Mouse (Mus musculus) liver, embryonic 15.5 days (tissue): ENCODE results near the gene Sgpl1. TPM values are rescaled to one million over a fixed set of nuclear protein-coding genes. Genes with fewer than 3 reads are reported as not detected.

Experiments
- ATAC-seq: fragments of 200-750 bp; cut with Nextera tagmentation; 2 replicates; pipeline ENCODE4 v1.8.0; 2017; ENCODE audit warnings: moderate number of reproducible peaks, mild to moderate bottlenecking, moderate library complexity; ENCODE audit not compliant: insufficient read depth
- H3K27ac ChIP-seq: fragments of 300-500 bp; sonication (generic); replicated peaks from 2 replicates; pipeline ENCODE4 v1.5.1; 2015; ENCODE audit warnings: mild to moderate bottlenecking, inconsistent platforms
- H3K27me3 ChIP-seq: fragments of 300-500 bp; sonication (generic); 2 replicates; pipeline ENCODE4 v1.6.1; 2015; ENCODE audit warnings: mild to moderate bottlenecking, inconsistent platforms
- H3K36me3 ChIP-seq: fragments of 300-500 bp; sonication (generic); replicated peaks from 2 replicates; pipeline ENCODE4 v1.6.1; 2015; ENCODE audit warnings: moderate library complexity, mild to moderate bottlenecking, inconsistent platforms
- H3K4me1 ChIP-seq: fragments of 300-500 bp; sonication (generic); replicated peaks from 2 replicates; pipeline ENCODE4 v1.6.1; 2015; ENCODE audit warnings: inconsistent platforms
- H3K4me2 ChIP-seq: fragments of 300-500 bp; sonication (generic); 2 replicates; pipeline ENCODE4 v1.6.1; 2015; ENCODE audit warnings: moderate library complexity, mild to moderate bottlenecking, inconsistent platforms
- H3K4me3 ChIP-seq: fragments of 300-500 bp; sonication (generic); replicated peaks from 2 replicates; pipeline ENCODE4 v1.5.1; 2015; ENCODE audit warnings: mild to moderate bottlenecking, inconsistent platforms
- H3K9ac ChIP-seq: fragments of 300-500 bp; sonication (generic); 2 replicates; pipeline ENCODE4 v1.6.1; 2015; ENCODE audit warnings: moderate library complexity, mild to moderate bottlenecking, inconsistent platforms
- H3K9me3 ChIP-seq: fragments of 300-500 bp; sonication (generic); replicated peaks from 2 replicates; pipeline ENCODE4 v1.6.1; 2016; ENCODE audit warnings: inconsistent platforms
- WGBS: fragments of 180-500 bp; shearing (Covaris S2); methylation state at CpG from one replicate; pipeline ENCODE4 v1.1.7; 2015; ENCODE audit warnings: mixed read lengths; ENCODE audit not compliant: insufficient replicate concordance; 5-methylcytosine and 5-hydroxymethylcytosine counted together
- microRNA-seq: library from miRNA; unstranded; fragments of <30 nt; microRNA quantifications from one replicate; pipeline ENCODE4, GENCODE M21; 2016
- polyA plus RNA-seq: library from polyadenylated mRNA; unstranded; fragments of >200 nt; fragmentation: Nextera tagmentation; extraction: Ambion mirVana; gene quantifications from 2 replicates; pipeline ENCODE4 v1.2.1, GENCODE M21; 2015

Gene Sgpl1
- polyA plus RNA-seq, 1 experiment from 2014 or later = 17.8 TPM

DNA sequence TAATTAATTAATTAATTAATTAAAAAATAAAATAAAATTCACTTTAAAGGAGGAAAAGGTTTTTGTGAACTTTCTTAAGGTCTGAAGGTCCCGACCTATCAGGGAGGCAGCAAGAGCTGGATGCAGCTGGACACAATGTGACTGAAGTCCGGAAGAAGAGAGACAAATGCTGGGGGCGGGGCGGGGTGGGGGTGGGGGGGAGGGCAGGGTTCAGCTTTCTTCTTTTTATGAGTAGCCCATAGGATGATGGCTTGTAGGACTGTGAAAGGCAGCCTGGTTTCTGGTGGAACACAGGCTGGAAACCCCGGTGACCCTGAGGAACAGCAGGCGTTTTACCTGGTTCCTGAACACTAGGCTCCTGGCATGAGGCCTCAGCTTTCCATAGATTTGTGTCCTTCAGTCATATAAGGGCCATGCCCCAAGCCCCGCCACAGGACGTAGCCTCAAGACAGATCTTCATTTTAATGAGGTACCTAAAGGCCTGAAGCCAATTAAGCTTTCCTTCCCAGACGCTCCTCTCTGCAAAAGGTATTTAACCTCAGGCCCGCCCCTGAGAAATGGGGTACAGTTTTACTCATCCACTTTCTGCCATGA lies 84.1 kb downstream of the Sgpl1 start:
- H3K9me3 ChIP-seq = no peaks in the 10 kb centered on the region
- no peaks in the 10 kb centered on the region for H3K27me3 ChIP-seq
- no peaks in the 10 kb centered on the region for H3K36me3 ChIP-seq
- ATAC-seq = no peak
- 73% methylated on average over 10 of the region's 10 CpGs for WGBS
- no peak overlapping the region for H3K27ac ChIP-seq
- H3K4me2 ChIP-seq = no peak overlapping the region
- no peak overlapping the region for H3K9ac ChIP-seq
- H3K4me3 ChIP-seq = no peak overlapping the region
- peaks cover 22% of the 10 kb centered on the region for H3K4me1 ChIP-seq

DNA sequence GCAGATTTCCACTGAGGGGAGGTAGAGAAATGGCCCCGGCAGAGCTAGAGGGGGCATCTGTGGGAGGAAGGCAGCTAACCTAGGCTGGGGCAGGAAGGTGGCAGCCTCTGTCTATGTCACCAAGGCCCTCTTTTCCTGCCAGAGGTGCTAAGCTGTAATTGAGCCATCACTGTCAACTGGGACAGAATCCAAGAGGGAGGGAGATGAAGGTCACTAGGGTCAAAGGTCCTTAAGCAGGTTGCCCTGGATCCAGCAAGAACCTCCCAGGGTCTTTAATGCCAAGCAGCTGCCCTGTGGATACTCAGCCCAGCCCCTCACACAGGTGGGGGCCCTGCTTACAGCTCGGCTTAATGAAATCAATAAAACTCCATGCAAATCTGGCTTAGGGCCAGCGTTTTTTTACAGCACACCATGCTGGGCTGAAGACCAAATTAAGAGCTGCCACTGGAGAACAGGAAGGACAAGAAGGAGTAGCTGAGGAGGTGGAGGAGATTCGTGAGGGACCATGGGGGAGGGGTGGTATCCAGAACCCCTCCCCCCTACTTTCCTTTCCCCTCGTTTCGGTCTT lies 87.9 kb downstream of the Sgpl1 start:
- WGBS = 29% methylated on average over 6 of the region's 6 CpGs

GRCm38 (mm10) chr10:61059101-61059500 lies 88.4 kb downstream of the Sgpl1 start:
- no peaks in the 10 kb centered on the region for H3K36me3 ChIP-seq
- H3K9me3 ChIP-seq = 0 out of 2 replicates have a peak, but pooled peaks cover 4% of the 10 kb centered on the region
- H3K27ac ChIP-seq = no peak overlapping the region
- 0 out of 2 replicates have a peak, but pooled peaks cover 9% of the 10 kb centered on the region for H3K4me1 ChIP-seq
- no peak overlapping the region for H3K4me3 ChIP-seq
- H3K9ac ChIP-seq = no peak overlapping the region
- no peaks in the 10 kb centered on the region for H3K27me3 ChIP-seq
- 13% methylated on average over 1 of the region's 1 CpGs for WGBS
- ATAC-seq = no peak
- no peak overlapping the region for H3K4me2 ChIP-seq

More for the DNA sequence above, 87.9 kb downstream of the Sgpl1 start:
- Histone ChIP-seq H3K9ac (no peak overlapping the region), H3K36me3 (no peaks in the 10 kb centered on the region), H3K4me1 (peaks cover 12% of the 10 kb centered on the region; the same call in 1 of the 2 replicates), H3K4me3 (no peak overlapping the region), H3K9me3 (0 out of 2 replicates have a peak, but pooled peaks cover 4% of the 10 kb centered on the region), H3K27me3 (no peaks in the 10 kb centered on the region), H3K27ac (no peak overlapping the region), H3K4me2 (no peak overlapping the region)
- ATAC-seq = no peak

GRCm38 (mm10) chr10:61056661-61057060 lies 90.8 kb downstream of the Sgpl1 start:
- Histone ChIP-seq H3K36me3 (no peaks in the 10 kb centered on the region), H3K4me2 (no peak overlapping the region), H3K27ac (no peak overlapping the region), H3K9ac (no peak overlapping the region), H3K9me3 (0 out of 2 replicates have a peak, but pooled peaks cover 4% of the 10 kb centered on the region), H3K27me3 (no peaks in the 10 kb centered on the region; the same call in 1 of the 2 replicates), H3K4me1 (0 out of 2 replicates have a peak, but pooled peaks cover 9% of the 10 kb centered on the region), H3K4me3 (no peak overlapping the region)
- ATAC-seq = no peak
- 79% methylated on average over 7 of the region's 7 CpGs for WGBS

DNA sequence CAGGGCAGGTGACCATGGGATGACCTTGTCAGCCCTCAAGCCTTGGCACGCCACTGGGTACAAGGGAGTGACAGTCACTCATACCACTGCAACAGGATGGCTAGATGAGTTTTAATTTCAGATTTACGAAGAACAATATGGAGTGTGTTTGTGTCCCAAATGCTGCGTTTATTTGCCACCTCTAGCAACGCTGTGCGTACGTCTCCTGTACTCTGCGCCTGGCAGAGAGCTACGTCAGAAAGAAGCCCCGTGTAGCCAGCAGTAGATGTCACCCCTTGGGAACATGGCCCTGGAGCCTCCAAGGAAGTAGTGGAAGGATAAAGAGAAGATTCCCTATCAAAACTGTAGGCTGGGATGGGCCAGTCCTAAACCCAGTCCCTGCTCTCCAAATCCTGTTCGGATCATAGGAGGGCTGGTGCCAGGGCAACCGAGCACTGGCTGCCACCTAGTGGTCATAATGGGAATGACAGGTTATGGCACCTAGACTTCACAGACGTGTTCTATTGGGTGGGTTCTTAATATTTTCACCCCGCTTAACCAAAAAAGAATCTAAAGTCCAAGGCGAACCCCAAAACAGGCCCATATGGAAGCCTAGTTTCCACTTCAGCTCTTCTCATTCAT lies 95.4 kb downstream of the Sgpl1 start:
- Histone ChIP-seq H3K9ac (no peak overlapping the region), H3K27ac (no peak overlapping the region), H3K36me3 (no peaks in the 10 kb centered on the region), H3K4me3 (no peak overlapping the region), H3K4me1 (no peaks in the 10 kb centered on the region), H3K4me2 (no peak overlapping the region), H3K9me3 (0 out of 2 replicates have a peak, but pooled peaks cover 4% of the 10 kb centered on the region), H3K27me3 (no peaks in the 10 kb centered on the region; the same call in 1 of the 2 replicates)
- WGBS = 48% methylated on average over 14 of the region's 14 CpGs
- no peak for ATAC-seq

Small RNA genes lying within 50 kb of the gene (microRNA-seq; reads per million reads assigned to microRNA genes)
- not detected for gene Gm44308

Other genes starting within 250 kb of the Sgpl1 start
- gene Pcbd1, start 58.4 kb downstream of the Sgpl1 start, polyA plus RNA-seq = 177 and 186 TPM in 2 replicates
- gene Tbata, start 24.3 kb upstream of the Sgpl1 start, polyA plus RNA-seq = not detected in 2 replicates
- gene Adamts14, start 125.7 kb upstream of the Sgpl1 start, polyA plus RNA-seq = 0.29 and 0.32 TPM in 2 replicates
- 0.05 TPM in 1 of 2 replicates, not detected in the other for gene Prf1, start 150.1 kb upstream of the Sgpl1 start, polyA plus RNA-seq
- gene Pald1, start 235.8 kb upstream of the Sgpl1 start, polyA plus RNA-seq = 6.6 and 7.2 TPM in 2 replicates